Mouse (Mus musculus): ENCODE data around the gene Egln2. TPM values are rescaled to one million over a fixed set of nuclear protein-coding genes. Genes with fewer than 3 reads are reported as not detected.

The Egln2 gene
- total RNA-seq, 1 experiment from 2014 or later, result 21.0 TPM

DNA sequence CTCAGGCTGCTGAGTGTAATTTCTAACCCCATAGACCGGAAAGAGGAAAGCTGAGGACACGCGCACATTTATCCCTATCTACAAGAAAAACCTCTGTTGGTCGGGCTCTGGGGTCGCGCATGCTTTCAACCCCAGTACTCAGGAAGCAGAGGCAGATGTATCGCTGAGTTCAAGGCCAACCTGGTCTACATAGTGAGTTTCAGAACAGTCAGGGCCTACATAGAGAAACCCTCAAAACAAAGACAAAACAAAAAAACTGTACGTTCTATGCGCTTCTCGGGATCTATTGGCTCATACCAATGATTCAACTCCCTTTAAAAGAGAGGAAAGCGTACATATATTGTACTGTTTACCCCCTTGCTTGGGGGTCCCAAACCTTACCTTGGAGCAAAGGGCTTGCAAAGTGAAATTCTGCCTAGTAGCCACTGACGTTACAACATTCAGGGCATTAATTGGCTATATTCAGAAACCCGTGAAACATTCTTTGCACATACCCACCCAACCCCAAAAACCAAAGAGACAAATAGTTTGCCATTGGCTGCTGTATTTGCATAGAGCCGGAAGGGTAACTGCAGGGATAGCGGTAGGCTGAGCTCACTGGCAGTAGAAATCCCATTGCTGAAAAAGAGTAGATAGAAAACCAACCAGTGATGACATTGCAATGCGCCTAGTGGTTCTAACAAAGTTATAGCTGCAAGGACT is 12.8 kb upstream of the Egln2 start:
- 0 out of 4 replicates have a peak, but pooled peaks of 1 of the 2 experiments have one; percentile 0 for ATAC-seq (replicated peaks in 1 of 2; ENCODE audit: insufficient read depth in 1 of 2, low FRiP score in 2 of 2, low TSS enrichment in 1 of 2, low read depth in 1 of 2, poor library complexity in 2 of 2, severe bottlenecking in 2 of 2)

DNA sequence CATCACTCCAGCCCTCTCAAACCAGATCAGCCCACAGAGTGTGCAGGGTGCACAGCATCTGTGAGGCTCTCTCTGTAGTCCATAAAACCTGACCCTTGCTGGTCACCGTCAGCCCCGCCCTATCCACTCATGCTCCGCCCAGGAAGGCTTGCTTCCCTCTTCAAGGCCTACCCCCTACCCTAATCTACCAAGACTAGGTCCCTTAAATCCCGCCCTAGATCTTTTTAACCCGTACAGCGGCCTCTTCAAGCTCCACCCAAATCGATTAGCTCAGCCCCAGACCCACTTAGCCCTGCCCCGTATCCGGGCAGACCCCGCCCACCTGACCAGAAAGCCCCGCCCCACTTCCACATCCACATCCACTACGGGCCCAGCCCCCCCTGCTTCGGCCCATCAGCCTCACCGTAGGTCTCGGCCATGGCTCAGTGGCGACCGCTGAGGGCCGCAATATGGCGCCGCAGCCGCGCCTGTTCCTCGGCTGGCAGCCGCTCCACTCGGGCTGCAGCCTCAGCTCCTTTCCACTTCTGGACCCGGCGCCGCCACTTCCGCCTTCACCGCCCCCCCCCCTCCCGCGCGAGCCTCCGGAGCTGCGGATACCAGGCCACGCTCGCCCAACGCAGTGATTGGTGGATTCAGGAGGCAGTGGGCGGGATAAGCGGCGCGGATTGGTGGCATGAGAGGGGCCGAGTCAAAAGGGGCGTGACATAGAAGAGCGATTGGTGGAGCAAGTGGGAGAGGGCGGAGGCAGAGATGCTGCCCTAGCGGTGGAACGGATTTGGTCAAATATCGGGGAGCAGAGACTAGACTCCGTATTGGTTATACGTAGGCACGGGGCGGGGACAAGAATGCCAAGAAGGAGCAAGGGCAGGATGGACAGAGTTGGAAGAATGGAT is 12.0 kb upstream of the Egln2 start, which contains the start of gene Rab4b:
Gene Rab4b (minus strand): TSS at position 573 of the 893 bp plus-strand sequence.
- peak; percentile 96 to 97 for ATAC-seq (replicated peaks in 1 of 2; ENCODE audit: insufficient read depth in 1 of 2, low FRiP score in 2 of 2, low TSS enrichment in 1 of 2, low read depth in 1 of 2, poor library complexity in 2 of 2, severe bottlenecking in 2 of 2)

DNA sequence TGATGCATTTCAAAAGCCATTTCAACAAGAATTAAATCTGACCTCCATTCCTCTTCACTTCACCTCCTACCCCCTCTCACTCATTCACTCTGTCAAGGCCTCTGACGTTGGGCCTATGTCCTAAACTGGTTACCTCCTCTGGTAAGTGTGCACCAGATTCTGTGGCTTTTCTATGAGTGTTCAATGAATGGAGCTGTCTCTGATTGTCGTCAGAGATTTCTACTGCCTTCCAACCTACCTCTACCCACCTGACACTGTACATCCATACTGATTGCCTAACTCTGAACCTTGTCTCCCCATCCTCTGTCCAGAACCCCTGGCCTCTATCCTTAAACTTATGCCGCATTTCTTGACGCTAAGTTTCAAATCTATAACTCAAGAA is 11.3 kb upstream of the Egln2 start:
- ATAC-seq (replicated peaks in 1 of 2; ENCODE audit: insufficient read depth in 1 of 2, low FRiP score in 2 of 2, low TSS enrichment in 1 of 2, low read depth in 1 of 2, poor library complexity in 2 of 2, severe bottlenecking in 2 of 2), result 0 out of 4 replicates have a peak, but pooled peaks of 1 of the 2 experiments have one; percentile 1

DNA sequence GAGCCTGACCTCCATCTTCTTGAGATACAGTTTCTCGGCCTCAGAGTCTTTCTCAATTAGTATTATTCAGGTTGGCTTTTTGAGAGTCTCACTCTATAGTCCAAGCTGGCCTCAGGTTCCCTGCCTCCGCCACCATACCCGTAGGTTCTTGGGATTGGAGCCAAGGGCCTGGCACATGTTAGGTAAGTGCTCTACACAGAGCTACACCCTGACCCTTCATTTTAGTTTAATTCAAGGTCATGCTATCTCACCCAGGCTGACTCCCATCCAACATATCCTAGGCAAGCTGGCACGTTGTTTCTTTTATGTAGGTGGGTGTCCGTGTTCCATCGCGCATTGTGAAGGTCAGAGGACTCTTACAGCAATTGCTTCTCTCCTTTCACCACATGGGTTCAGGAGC is 8.3 kb upstream of the Egln2 start:
- no peak for ATAC-seq (replicated peaks in 1 of 2; ENCODE audit: insufficient read depth in 1 of 2, low FRiP score in 2 of 2, low TSS enrichment in 1 of 2, low read depth in 1 of 2, poor library complexity in 2 of 2, severe bottlenecking in 2 of 2)

DNA sequence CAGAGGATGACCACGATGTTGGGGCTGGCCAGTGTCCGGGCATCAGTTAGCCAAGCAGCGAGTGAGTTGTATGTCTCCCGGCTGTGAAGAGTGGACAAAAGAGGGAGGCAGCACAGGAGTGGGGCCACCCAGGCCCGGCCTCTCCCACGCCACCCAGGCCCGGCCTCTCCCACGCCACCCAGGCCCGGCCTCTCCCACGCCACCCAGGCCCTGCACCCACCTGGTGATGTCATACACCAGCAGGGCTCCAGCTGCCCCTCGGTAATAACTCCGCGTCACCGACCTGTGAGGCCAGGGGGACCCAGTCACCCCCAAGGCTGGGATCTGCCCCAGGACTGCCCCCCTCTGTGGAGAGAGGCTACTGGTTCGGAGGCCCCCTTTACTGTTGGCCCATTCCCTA is 7.9 kb upstream of the Egln2 start:
- no peak for ATAC-seq (replicated peaks in 1 of 2; ENCODE audit: insufficient read depth in 1 of 2, low FRiP score in 2 of 2, low TSS enrichment in 1 of 2, low read depth in 1 of 2, poor library complexity in 2 of 2, severe bottlenecking in 2 of 2)

DNA sequence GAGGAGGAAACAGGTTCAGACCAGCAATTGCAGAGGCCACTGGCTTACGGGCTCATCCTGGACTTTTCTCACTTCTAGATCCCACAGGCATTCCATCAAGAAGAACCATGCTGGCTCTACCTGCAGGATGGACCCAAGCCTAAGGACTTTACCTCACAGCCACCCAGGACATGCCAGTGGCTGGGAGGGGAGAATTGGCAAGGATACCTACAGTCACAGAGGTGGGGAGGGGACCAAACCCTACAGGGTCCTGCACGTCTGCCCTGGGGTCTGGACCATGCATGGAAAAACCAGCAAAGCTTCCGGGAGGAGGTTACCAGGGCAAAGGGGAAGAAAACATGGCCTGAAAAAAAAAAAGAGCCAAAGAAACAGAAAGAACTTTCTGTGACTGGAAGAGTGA is 4.4 kb upstream of the Egln2 start:
- no peak for ATAC-seq (replicated peaks in 1 of 2; ENCODE audit: insufficient read depth in 1 of 2, low FRiP score in 2 of 2, low TSS enrichment in 1 of 2, low read depth in 1 of 2, poor library complexity in 2 of 2, severe bottlenecking in 2 of 2)

DNA sequence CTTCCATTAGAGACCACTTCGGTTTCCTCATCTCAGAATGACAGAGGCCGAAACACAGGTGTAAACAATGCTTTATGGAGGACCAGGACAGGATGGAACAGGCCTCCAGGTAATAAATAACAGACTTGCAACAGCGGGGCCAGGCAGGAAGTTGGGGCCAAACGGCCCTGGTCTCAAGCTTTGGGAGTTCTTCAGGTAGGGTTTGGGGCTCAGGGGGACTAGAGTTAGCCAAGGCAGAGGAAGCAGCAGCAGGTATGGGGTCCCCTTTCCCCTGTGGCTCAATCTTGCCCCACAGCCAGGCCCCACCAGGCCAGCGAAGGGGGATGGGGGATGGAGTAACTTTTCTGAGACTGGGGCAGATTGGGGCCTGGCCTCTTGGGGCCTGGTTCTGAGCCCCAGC is 1.8 kb upstream of the Egln2 start:
- no peak for ATAC-seq (replicated peaks in 1 of 2; ENCODE audit: insufficient read depth in 1 of 2, low FRiP score in 2 of 2, low TSS enrichment in 1 of 2, low read depth in 1 of 2, poor library complexity in 2 of 2, severe bottlenecking in 2 of 2)

DNA sequence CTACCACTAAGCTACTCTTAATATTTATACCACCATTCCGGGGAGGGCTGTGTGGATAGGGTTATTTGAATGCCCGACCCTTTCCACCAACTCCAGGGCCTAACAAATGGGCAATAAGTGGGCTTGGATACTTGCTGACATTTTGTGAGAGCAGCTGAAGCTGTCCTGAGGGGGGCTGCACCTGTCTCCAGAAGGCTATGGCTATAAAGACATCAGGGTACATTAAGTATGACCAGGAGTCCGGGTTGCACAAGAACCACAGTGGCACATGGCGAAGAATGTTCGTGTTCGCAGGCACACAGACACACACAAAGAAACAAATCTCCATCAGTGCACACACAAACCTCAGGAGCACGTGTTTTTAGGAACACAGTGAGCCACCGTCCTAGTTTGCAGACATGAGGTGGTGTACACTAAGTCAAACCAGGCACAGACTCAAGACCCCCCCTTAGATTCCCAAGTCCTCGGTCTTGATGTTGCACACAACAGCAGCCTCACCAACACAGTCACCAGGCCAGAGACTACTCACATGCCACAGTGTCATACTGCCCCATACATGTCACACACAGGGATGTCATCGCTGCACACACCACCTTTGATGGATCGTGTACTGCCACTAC is 983 bp upstream of the Egln2 start:
- ATAC-seq (replicated peaks in 1 of 2; ENCODE audit: insufficient read depth in 1 of 2, low FRiP score in 2 of 2, low TSS enrichment in 1 of 2, low read depth in 1 of 2, poor library complexity in 2 of 2, severe bottlenecking in 2 of 2), result no peak; a peak in 1 of 4 replicates

DNA sequence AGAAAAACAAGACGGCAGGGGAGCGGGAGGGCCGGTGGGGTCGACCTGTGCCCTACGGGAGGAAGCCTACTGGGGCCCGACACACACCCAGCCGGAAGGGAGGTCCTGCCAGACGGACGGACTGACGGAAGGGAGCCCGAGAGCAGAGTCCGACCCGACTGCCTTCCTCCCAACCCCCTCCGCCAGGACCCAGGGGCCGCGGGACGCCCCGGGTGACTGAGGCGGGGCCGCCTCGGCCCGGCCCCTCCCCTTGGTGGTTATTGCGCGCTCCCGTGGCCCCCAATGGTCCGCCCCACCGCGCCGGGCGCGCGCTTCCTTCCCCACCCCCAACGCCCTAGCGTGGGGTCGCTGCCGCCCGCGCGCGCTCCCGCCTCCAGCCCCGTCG is 381 bp downstream of the Egln2 start:
- peak; percentile 48 to 54 for ATAC-seq (replicated peaks in 1 of 2; ENCODE audit: insufficient read depth in 1 of 2, low FRiP score in 2 of 2, low TSS enrichment in 1 of 2, low read depth in 1 of 2, poor library complexity in 2 of 2, severe bottlenecking in 2 of 2)

DNA sequence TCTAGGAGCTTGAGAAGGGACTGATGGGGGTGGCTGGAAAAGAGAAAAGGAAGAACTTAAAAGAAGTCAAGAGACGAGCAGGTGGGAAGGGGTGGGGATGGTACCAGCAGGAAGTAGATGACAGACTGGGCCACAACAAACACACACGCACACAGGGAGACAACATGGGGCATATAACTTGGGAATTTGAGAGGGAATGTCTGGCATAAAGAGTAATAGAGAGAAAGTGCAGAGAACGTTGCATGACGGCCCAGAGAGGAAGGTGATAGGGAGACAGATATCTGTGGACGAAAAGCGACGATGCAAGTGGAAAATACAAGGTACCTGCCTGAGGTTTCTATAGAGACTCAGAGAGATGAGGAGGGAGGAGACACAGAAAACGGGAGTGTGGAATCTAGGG is 906 bp downstream of the Egln2 start:
- no peak for ATAC-seq (replicated peaks in 1 of 2; ENCODE audit: insufficient read depth in 1 of 2, low FRiP score in 2 of 2, low TSS enrichment in 1 of 2, low read depth in 1 of 2, poor library complexity in 2 of 2, severe bottlenecking in 2 of 2)

DNA sequence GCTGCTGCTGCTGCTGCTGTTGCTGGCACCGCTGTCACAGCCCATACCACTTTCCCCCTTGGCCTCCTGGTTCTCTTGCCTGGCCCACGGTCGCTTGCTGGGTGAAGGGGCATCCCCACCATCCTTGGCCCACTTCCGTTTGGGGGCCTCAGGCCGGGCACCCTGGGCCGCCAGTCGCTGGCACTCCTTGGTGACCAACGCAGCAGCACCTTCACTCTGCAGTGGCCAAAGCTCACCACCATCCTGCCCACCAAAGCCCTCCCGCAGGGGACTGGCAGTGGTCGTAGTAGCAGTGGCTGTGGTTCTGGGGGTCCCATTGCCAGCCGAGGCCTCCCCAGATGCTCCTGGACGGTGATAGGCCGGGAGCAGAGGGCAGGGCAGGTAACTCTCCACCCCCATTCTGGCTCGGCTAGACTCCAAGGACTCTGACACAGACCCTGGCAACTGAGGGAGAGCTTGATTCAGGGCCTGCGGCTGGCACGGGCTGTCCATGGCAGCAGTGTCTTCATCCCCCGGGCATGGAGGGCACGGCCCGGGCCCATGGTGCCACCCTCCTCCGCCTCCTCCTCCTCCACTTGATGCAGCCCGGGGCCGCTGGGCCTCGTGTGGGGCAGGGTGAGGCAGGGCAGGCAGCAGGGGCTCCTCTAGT is 1.5 kb downstream of the Egln2 start:
- ATAC-seq (replicated peaks in 1 of 2; ENCODE audit: insufficient read depth in 1 of 2, low FRiP score in 2 of 2, low TSS enrichment in 1 of 2, low read depth in 1 of 2, poor library complexity in 2 of 2, severe bottlenecking in 2 of 2), result no peak

DNA sequence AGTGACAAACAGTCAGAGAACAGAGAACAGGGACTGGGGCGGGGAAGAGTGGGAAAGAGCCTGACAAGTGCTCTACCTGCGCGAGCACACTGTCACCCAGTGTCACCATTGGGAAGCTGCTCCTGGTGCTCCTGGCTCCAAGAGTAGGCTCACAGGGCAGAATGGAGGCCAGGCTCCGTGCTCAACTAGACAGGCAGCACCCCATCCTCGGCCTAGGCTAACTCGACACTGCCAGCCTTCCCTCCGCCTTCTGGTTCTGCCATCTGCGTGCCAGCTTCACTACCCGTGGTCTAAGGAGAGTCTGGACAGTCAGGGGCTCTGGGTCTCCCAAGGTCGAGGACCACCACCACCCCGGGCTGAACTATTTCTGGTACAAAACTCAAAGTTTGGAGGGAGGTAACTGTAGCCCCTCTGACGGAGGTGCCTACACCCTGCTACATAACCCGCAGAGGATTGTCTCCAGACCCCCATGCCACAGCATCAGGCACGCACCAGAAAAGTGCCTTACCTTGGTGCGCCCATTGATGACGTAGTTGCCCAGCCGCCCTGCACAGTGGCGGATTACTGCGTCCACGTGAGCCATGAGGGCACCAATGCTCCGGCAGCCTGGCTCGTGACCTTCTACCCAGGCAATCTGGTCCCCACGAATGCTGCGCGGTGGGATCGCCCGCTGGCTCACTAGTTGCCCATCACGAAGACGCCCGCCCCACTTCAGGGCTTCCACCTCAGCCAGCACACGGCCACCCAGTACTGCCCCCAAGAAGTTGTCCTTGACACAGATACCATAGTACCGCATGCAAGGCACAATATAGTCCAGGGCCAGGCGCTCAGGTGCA is 2.3 kb downstream of the Egln2 start:
- ATAC-seq (replicated peaks in 1 of 2; ENCODE audit: insufficient read depth in 1 of 2, low FRiP score in 2 of 2, low TSS enrichment in 1 of 2, low read depth in 1 of 2, poor library complexity in 2 of 2, severe bottlenecking in 2 of 2), result no peak

DNA sequence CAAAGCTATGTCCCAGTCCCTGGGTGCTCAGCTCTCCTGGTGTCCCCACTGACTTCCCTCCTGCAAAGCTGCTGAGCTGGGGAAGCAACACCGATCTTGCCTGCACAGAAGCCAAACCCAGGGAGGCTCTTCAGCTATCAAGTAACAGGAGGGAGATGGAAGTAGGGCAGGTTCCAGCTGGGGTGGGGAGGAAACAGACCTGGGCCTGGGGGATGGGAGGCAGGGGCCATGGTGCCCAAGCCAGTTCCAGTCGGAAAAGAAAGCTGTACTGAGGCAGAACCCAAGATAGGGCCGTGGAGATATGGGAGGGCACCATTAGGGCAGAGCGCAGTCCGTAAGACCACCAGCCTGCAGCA is 3.2 kb downstream of the Egln2 start:
- no peak for ATAC-seq (replicated peaks in 1 of 2; ENCODE audit: insufficient read depth in 1 of 2, low FRiP score in 2 of 2, low TSS enrichment in 1 of 2, low read depth in 1 of 2, poor library complexity in 2 of 2, severe bottlenecking in 2 of 2)

DNA sequence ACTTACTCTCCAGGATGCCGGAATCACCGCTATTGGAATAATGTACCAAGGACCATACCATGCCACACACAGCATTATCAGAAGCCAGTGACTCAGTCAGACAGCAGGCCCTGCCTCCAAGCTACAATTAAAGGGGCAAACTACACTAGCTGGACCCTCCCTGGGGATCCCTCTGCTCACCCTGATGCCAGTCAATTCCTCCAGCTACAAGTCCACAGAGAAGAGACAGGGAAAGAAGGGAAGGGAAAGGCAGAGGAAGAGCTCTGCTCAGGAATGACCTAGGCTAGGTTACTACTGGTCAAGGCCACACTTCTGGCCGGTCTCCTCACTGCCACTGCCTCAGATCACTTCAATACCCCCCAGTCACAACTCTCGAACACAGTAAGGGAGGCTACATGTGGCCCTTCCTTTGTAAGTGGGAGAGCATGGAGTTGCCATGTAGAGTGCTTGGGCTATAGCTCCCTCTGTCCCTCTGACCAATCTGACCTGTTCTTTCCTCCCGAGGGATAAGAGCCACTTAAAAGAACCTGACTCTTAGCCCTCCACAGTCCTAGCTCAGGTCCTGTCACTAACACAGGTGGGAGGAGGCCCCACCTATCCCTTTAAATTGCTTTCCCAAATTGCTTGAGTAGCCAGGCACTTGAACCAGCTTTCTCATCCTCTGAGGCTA is 3.7 kb downstream of the Egln2 start:
- ATAC-seq (replicated peaks in 1 of 2; ENCODE audit: insufficient read depth in 1 of 2, low FRiP score in 2 of 2, low TSS enrichment in 1 of 2, low read depth in 1 of 2, poor library complexity in 2 of 2, severe bottlenecking in 2 of 2), result no peak

DNA sequence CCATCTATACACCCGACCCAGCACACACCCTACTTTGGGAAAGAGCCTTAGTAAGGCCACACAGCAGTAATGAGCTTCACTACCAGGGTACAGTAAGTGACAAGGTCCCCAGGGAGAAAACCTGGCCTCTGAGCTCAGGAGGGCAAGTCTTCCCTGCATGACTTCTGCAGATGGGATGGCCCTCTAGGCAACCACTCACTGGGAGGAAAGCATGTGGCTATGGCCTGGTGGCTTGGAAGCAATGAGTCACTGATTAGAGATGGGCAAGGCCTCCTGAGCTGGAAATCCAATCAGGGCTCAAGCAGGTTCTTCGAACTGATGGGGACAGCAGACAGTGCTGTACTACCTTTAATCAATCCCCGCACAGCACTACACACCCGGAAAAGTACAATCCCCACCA is 4.9 kb downstream of the Egln2 start:
- no peak for ATAC-seq (replicated peaks in 1 of 2; ENCODE audit: insufficient read depth in 1 of 2, low FRiP score in 2 of 2, low TSS enrichment in 1 of 2, low read depth in 1 of 2, poor library complexity in 2 of 2, severe bottlenecking in 2 of 2)

DNA sequence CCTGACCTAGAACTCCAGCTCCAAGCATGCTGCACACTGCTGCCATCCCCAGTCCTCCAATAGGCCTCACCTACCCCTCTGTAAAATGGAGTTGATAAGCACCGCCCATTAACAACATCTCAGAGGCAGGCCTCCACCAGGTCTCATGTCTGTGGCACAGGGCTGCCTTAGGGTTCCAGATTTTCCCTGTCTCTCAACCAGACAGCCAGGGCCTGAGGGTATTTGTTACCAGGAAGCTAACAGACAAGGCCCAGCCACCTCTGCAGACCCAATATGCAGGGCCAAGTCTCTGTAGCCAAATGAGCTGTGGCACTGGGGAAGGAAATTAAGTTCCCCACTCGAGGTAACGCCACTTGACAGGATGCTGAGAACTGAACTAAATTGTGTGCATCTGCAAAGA is 5.7 kb downstream of the Egln2 start:
- ATAC-seq (replicated peaks in 1 of 2; ENCODE audit: insufficient read depth in 1 of 2, low FRiP score in 2 of 2, low TSS enrichment in 1 of 2, low read depth in 1 of 2, poor library complexity in 2 of 2, severe bottlenecking in 2 of 2), result no peak
